Mouse (Mus musculus): ENCODE data around the gene Rere.

GRCm38 (mm10) chr4:150540392-150541094, 259.1 kb downstream of the Rere start:
- TF ChIP-seq CTCF (IDR thresholded peaks at IDR 0.05; ENCODE audit: control insufficient read depth, insufficient read depth, low read length) = no peak
- TF ChIP-seq POLR2A (IDR thresholded peaks at IDR 0.05; ENCODE audit: borderline replicate concordance, control insufficient read depth, low read depth, low read length) = no peak

Data from bone marrow, adult 2 months (tissue).